Mouse (Mus musculus) erythroblast, embryonic 14.5 days (primary cell): Measurements from ENCODE around the gene Plekhg3. TPM values are rescaled to one million over a fixed set of nuclear protein-coding genes. Genes with fewer than 3 reads are reported as not detected.

Experiments
- H3K27me3 ChIP-seq: 2 replicates; pipeline ENCODE4 v1.6.1; 2012; ENCODE audit warnings: inconsistent platforms; ENCODE audit not compliant: control insufficient read depth
- H3K36me3 ChIP-seq: 2 replicates; pipeline ENCODE4 v1.6.1; 2012; ENCODE audit warnings: mild to moderate bottlenecking, inconsistent platforms; ENCODE audit not compliant: control insufficient read depth
- H3K4me1 ChIP-seq: 2 replicates; pipeline ENCODE4 v1.6.1; 2012; ENCODE audit warnings: inconsistent platforms; ENCODE audit not compliant: control insufficient read depth
- H3K4me3 ChIP-seq: replicated peaks from 2 replicates; pipeline ENCODE3; 2012; ENCODE audit warnings: moderate library complexity, mild to moderate bottlenecking, inconsistent platforms
- H3K9me3 ChIP-seq: 2 replicates; pipeline ENCODE4 v1.6.1; 2012; ENCODE audit warnings: low read length, inconsistent platforms, mixed read lengths; ENCODE audit not compliant: control insufficient read depth
- GATA1 ChIP-seq: IDR thresholded peaks from 2 replicates; pipeline ENCODE4 v1.6.1; 2012; ENCODE audit warnings: low read length, inconsistent platforms, mixed read lengths
- TAL1 ChIP-seq: IDR thresholded peaks from 3 replicates; pipeline ENCODE4 v1.6.1; 2012; ENCODE audit warnings: low read length, inconsistent platforms, mixed read lengths
- polyA plus RNA-seq: library from polyadenylated mRNA; stranded (reverse); fragments of >175 nt; gene quantifications from 2 replicates; pipeline ENCODE4 v1.2.3, GENCODE M21; 2012

Plekhg3 gene
- polyA plus RNA-seq, 1 experiment, result 0.02 TPM

DNA sequence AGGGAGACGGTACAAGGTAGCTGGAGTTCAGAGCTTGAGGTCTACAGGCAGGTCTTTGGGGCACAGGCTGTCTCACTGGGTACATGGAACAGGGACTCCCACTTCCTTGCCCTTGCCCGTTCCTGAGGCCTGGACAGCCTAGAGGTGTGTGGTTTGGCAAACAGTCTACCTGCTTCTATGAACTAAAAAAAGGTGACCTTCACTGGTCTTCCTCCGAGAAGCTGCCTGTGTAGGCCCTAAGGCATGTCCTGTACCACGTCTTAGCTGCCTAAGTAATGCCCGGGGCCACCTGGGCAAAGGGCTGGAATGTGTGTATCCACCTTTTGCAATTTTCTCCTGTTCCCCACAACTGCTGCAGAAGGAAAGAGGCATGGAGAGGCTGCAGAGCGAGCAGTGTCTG is 42.7 kb downstream of the Plekhg3 start:
- TF ChIP-seq TAL1 (no peak), GATA1 (no peak)
- H3K9me3 ChIP-seq, result no peaks in the 10 kb centered on the region
- H3K27me3 ChIP-seq, result peaks cover 37% of the 10 kb centered on the region
- peaks cover 17% of the 10 kb centered on the region; the same call in 1 of the 2 replicates for H3K36me3 ChIP-seq
- peaks cover 32% of the 10 kb centered on the region for H3K4me1 ChIP-seq
- no peak overlapping the region for H3K4me3 ChIP-seq

GRCm38 (mm10) chr12:76574815-76575214 is 44.1 kb downstream of the Plekhg3 start:
- Histone ChIP-seq H3K9me3 (no peaks in the 10 kb centered on the region), H3K36me3 (peaks cover 17% of the 10 kb centered on the region; the same call in 1 of the 2 replicates), H3K4me1 (peaks cover 33% of the 10 kb centered on the region), H3K27me3 (peaks cover 37% of the 10 kb centered on the region), H3K4me3 (no peak overlapping the region)
- TF ChIP-seq GATA1 (no peak), TAL1 (no peak)

GRCm38 (mm10) chr12:76576061-76576460 is 45.4 kb downstream of the Plekhg3 start:
- H3K36me3 ChIP-seq, result peaks cover 17% of the 10 kb centered on the region; the same call in 1 of the 2 replicates
- no peaks in the 10 kb centered on the region for H3K9me3 ChIP-seq
- TF ChIP-seq TAL1 (peak; percentile 70), GATA1 (peak; percentile 68)
- H3K27me3 ChIP-seq, result peaks cover 37% of the 10 kb centered on the region
- H3K4me3 ChIP-seq, result no peak overlapping the region
- H3K4me1 ChIP-seq, result peaks cover 33% of the 10 kb centered on the region

DNA sequence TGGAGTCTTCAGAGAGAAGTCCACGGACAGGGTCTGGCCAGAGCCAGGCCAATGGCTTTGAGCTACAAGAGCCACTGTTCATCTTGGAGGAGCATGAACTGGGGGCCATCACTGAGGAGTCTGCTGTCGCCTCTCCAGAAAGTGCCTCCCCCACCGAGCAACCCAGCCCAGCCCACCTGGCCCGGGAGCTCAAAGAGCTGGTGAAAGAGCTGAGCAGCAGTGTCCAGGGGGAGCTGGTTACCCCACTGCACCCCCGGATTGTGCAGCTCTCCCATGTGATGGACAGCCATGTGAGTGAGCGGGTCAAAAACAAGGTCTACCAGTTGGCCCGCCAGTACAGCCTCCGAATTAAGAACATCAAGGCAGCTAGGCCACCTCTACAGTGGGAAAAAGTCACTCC is 46.1 kb downstream of the Plekhg3 start:
- Histone ChIP-seq H3K27me3 (peaks cover 38% of the 10 kb centered on the region), H3K4me3 (no peak overlapping the region), H3K9me3 (no peaks in the 10 kb centered on the region), H3K4me1 (peaks cover 33% of the 10 kb centered on the region), H3K36me3 (peaks cover 17% of the 10 kb centered on the region; the same call in 1 of the 2 replicates)
- TF ChIP-seq TAL1 (no peak), GATA1 (no peak)

DNA sequence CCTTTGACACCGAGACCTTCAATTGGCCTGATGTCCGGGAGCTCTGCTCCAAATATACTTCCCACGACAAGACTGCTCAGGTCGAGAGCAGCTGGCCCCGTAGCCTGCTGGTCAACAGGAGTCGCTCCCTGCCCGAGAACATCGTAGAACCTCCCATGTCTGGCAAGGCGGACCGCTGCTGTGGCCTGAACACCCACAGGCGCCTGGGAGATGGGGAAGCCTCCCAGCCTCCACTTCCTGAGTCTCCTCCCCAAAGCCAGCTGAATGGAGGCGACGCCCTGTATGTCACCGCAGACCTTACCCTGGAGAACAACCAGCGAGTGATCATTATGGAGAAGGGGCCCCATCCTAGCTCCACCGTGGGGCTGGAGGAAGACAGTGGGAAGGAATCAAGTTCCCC is 47.2 kb downstream of the Plekhg3 start:
- Histone ChIP-seq H3K36me3 (peaks cover 17% of the 10 kb centered on the region; the same call in 1 of the 2 replicates), H3K4me1 (peaks cover 33% of the 10 kb centered on the region), H3K9me3 (no peaks in the 10 kb centered on the region), H3K27me3 (peaks cover 44% of the 10 kb centered on the region), H3K4me3 (no peak overlapping the region)
- no peak for TF ChIP-seq GATA1
- TF ChIP-seq TAL1, result no peak

GRCm38 (mm10) chr12:76578465-76578864 is 47.8 kb downstream of the Plekhg3 start:
- Histone ChIP-seq H3K9me3 (no peaks in the 10 kb centered on the region), H3K36me3 (peaks cover 14% of the 10 kb centered on the region; the same call in 1 of the 2 replicates), H3K4me3 (no peak overlapping the region), H3K4me1 (peaks cover 33% of the 10 kb centered on the region), H3K27me3 (peaks cover 45% of the 10 kb centered on the region)
- TF ChIP-seq GATA1 (no peak), TAL1 (no peak)

DNA sequence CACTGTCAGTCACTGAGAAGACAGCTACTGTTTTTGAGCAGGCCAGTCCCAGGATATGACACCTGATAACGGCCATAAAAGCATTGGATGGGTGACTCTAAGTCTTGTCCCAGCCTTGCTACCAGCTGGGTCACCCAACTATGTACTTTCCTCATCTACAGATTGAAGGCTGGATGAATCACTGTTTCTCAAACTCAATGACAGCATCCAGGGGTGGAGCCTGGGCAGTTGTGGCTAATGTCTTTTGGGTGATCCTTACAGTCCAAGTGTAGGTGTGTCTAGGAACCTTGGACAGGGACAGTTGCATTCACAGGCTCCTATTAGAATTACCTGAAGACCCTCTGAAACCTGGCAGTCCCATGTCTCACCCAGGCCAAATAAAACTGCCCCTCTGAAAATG is 49.1 kb downstream of the Plekhg3 start:
- Histone ChIP-seq H3K4me1 (peaks cover 33% of the 10 kb centered on the region), H3K27me3 (peaks cover 41% of the 10 kb centered on the region), H3K36me3 (peaks cover 11% of the 10 kb centered on the region; the same call in 1 of the 2 replicates), H3K9me3 (no peaks in the 10 kb centered on the region), H3K4me3 (no peak overlapping the region)
- TF ChIP-seq GATA1 (no peak), TAL1 (no peak)

- Histone ChIP-seq H3K9me3 (peaks cover 4% of the 10 kb centered on the region), H3K36me3 (peaks cover 5% of the 10 kb centered on the region; the same call in 1 of the 2 replicates), H3K27me3 (peaks cover 30% of the 10 kb centered on the region), H3K4me1 (peaks cover 12% of the 10 kb centered on the region), H3K4me3 (no peak overlapping the region)
- TF ChIP-seq GATA1 (no peak), TAL1 (no peak)
These were observed 51.4 kb downstream of the Plekhg3 start for GRCm38 (mm10) chr12:76582139-76582538.

DNA sequence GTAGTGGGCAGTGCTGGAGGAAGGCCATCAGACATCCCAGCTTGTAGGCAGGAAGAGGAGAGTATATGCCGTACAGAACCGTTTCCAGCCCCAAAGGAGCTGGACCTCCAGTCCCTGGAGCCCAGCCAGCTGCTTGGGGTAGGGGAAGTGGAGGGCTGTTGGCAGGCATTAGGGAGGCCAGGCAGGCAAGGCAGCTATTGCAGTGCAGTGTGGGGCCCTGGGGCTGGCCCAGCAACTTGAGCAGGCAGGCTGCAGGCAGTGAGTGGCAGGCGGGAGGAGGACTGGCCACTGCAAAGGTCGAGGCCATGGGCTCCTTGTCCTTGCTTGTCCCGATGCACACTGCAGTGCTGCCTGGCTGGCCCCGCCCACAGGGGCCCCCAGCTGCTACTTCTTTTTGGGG is 52.1 kb downstream of the Plekhg3 start:
- no peak for TF ChIP-seq TAL1
- TF ChIP-seq GATA1, result no peak
- H3K9me3 ChIP-seq, result peaks cover 4% of the 10 kb centered on the region
- H3K4me3 ChIP-seq, result no peak overlapping the region
- H3K36me3 ChIP-seq, result peaks cover 2% of the 10 kb centered on the region; the same call in 1 of the 2 replicates
- peaks cover 6% of the 10 kb centered on the region for H3K4me1 ChIP-seq
- peaks cover 23% of the 10 kb centered on the region for H3K27me3 ChIP-seq

GRCm38 (mm10) chr12:76583454-76583853 is 52.8 kb downstream of the Plekhg3 start:
- H3K36me3 ChIP-seq, result no peaks in the 10 kb centered on the region; the same call in 1 of the 2 replicates
- no peak for TF ChIP-seq GATA1
- no peak for TF ChIP-seq TAL1
- H3K4me3 ChIP-seq, result no peak overlapping the region
- H3K4me1 ChIP-seq, result peaks cover under 1% of the 10 kb centered on the region
- peaks cover 4% of the 10 kb centered on the region for H3K9me3 ChIP-seq
- H3K27me3 ChIP-seq, result peaks cover 26% of the 10 kb centered on the region
